ENCODE assay signal across 8 mouse cellular contexts in genomic region chr1:59912413-59913157, GRCm38 (mm10). TPM values are rescaled to one million over a fixed set of nuclear protein-coding genes. Genes with fewer than 3 reads are reported as not detected.
DNase-seq lines count a peak whose midpoint lies in the region; ATAC-seq lines count a peak whose summit lies in the region.

TSS of gene Fam117b (plus strand) at chr1:59913006.

- no peaks in the 10 kb centered on the region for H3K27me3 ChIP-seq in intestine, embryonic 14.5 days (replicated peaks; ENCODE audit: control insufficient read depth, insufficient read depth, low read length)

- intact Hi-C loops in left cerebral cortex, postnatal 14 days (cut with DNase I): loop anchor here (5.0 kb wide), 1 partner anchor 75 kb away; no protein-coding TSS in a partner anchor

- WGBS in intestine, embryonic 14.5 days: under 1% methylated on average over 70 of the region's 72 CpGs

- ATAC-seq in intestine, embryonic 14.5 days (replicated peaks; ENCODE audit: low FRiP score, low TSS enrichment, low read depth): peak; percentile 98

- H3K9me3 ChIP-seq in intestine, embryonic 14.5 days (ENCODE audit: control insufficient read depth, low read length): no peaks in the 10 kb centered on the region

- peak within 1 kb of the TSS; percentile 74 for H3K4me2 ChIP-seq in intestine, embryonic 14.5 days (ENCODE audit: low read length)

- peak; percentile 96 to 97 for DNase-seq in adrenal gland, adult 18-20 months (ENCODE audit: low spot score in 2 of 2)
- peak; percentile 100 for DNase-seq in embryo, embryonic 11 days
- peak; percentile 97 for DNase-seq in gastrocnemius, postnatal 25 days
- DNase-seq in intestine, embryonic 14.5 days (ENCODE audit: low spot score): peak; percentile 97
- peak; percentile 99 for DNase-seq in left cerebral cortex, postnatal 14 days (ENCODE audit: low spot score in 2 of 2)
- peak; percentile 98 for DNase-seq in mesoderm, embryonic 11.5 days (ENCODE audit: low read depth, low spot score)
- DNase-seq in right cerebral cortex, postnatal 36 days (ENCODE audit: low spot score in 2 of 2): peak; percentile 97 to 98
- DNase-seq in yolk sac, embryonic 10.5 days (ENCODE audit: low spot score): peak; percentile 98

- peak within 1 kb of the TSS; percentile 91 for H3K27ac ChIP-seq in intestine, embryonic 14.5 days (ENCODE audit: low read depth)

- H3K4me3 ChIP-seq in intestine, embryonic 14.5 days (ENCODE audit: low read depth, low read length): peak within 1 kb of the TSS; percentile 95

- peak within 1 kb of the TSS; percentile 88 for H3K9ac ChIP-seq in intestine, embryonic 14.5 days (ENCODE audit: low read length)

- no peaks in the 10 kb centered on the region for H3K36me3 ChIP-seq in intestine, embryonic 14.5 days (ENCODE audit: control insufficient read depth, insufficient read depth, low read length)

- peaks cover 17% of the 10 kb centered on the region for H3K4me1 ChIP-seq in intestine, embryonic 14.5 days (replicated peaks; ENCODE audit: control insufficient read depth, insufficient read depth, low read length)

RNA-seq across cellular contexts. Expression of gene Fam117b, which starts in this region (rescaled TPM):
- total RNA-seq in adrenal gland, adult 18-20 months (2021): 10 to 100 TPM; 37.0 to 48.0 TPM
- total RNA-seq in gastrocnemius, postnatal 25 days (2021): 1 to 10 TPM; 3.5 to 4.6 TPM
- 10.3 and 11.0 TPM in 2 replicates for polyA plus RNA-seq in intestine, embryonic 14.5 days (2014; fragmentation: Nextera tagmentation; extraction: Ambion mirVana)
- 10 to 100 TPM; 51.4 to 51.7 TPM for total RNA-seq in left cerebral cortex, postnatal 14 days (2021)

Comparison
In these comparisons a context has a peak if more than half of its experiments do, and no peak if none do; other contexts are left out.
1. Peak in every context shown above with its lines: DNase-seq, ATAC-seq, H3K4me3 ChIP-seq and H3K27ac ChIP-seq.
2. RNA of gene Fam117b (total RNA-seq): 51.4 to 51.7 TPM in left cerebral cortex, postnatal 14 days and 37.0 to 48.0 TPM in adrenal gland, adult 18-20 months; 3.5 to 4.6 TPM in gastrocnemius, postnatal 25 days; every median in the first group is over 4 times any median in the second.